Mouse (Mus musculus) granulocyte monocyte progenitor cell, adult 5-6 weeks (primary cell): ENCODE measurements around the gene Mrpl57. TPM values are rescaled to one million over a fixed set of nuclear protein-coding genes. Genes with fewer than 3 reads are reported as not detected.
"Not testable (repeated sequence)": the region's sequence is repeated elsewhere in the genome, so short reads cannot be mapped to it uniquely, and the experiment has no call there.

Experiments used
- ATAC-seq: replicated peaks from 2 replicates; pipeline ENCODE4 v1.8.0; 2016; ENCODE audit warnings: mild to moderate bottlenecking, moderate TSS enrichment, inconsistent platforms; ENCODE audit not compliant: poor library complexity, severe bottlenecking
- total RNA-seq, 2 experiments: library from RNA; stranded (forward) in 1 of 2; stranded (reverse) in 1 of 2; fragments of 200-712, 200-1000 nt in 1 of 2; fragments of >200 nt in 1 of 2; fragmentation: Nextera tagmentation in 1 of 2; gene quantifications; 2 replicates each; pipeline ENCODE4 v1.2.3; 2014 to 2017

The Mrpl57 gene
- total RNA-seq (2014; fragmentation: Nextera tagmentation), result 70.8 and 124 TPM in 2 replicates
- 53.4 and 110 TPM in 2 replicates for total RNA-seq (2017)

- ATAC-seq, result peak; percentile 85
Measured at GRCm38 (mm10) chr14:57825788-57826751, at the start of gene Mrpl57, which contains the start of gene Ska3. Mrpl57 (plus strand) TSS chr14:57826234. Ska3 (minus strand) TSS chr14:57826185.

GRCm38 (mm10) chr14:57787406-57787805 lies 38.6 kb upstream of the Mrpl57 start:
- ATAC-seq, result no peak

- no peak for ATAC-seq
Measured at GRCm38 (mm10) chr14:57789311-57789710, 36.7 kb upstream of the Mrpl57 start.

- ATAC-seq, result no peak
Measured at GRCm38 (mm10) chr14:57789759-57790158, 36.3 kb upstream of the Mrpl57 start.

GRCm38 (mm10) chr14:57791171-57791570 lies 34.9 kb upstream of the Mrpl57 start:
- ATAC-seq, result no peak

- no peak for ATAC-seq
Measured at GRCm38 (mm10) chr14:57797551-57797950, 28.5 kb upstream of the Mrpl57 start.

- peak; percentile 99 for ATAC-seq
Measured at GRCm38 (mm10) chr14:57797991-57798931, 27.8 kb upstream of the Mrpl57 start, which contains the start of gene Sap18. Sap18 (plus strand) TSS chr14:57798180.

- no peak for ATAC-seq
Measured at GRCm38 (mm10) chr14:57803731-57804130, 22.3 kb upstream of the Mrpl57 start.

GRCm38 (mm10) chr14:57808558-57808957 lies 17.5 kb upstream of the Mrpl57 start:
- ATAC-seq, result peak; percentile 95

- no peak for ATAC-seq
Measured at GRCm38 (mm10) chr14:57810886-57811285, 15.1 kb upstream of the Mrpl57 start.

- no peak for ATAC-seq
Measured at GRCm38 (mm10) chr14:57811844-57812243, 14.2 kb upstream of the Mrpl57 start.

GRCm38 (mm10) chr14:57820839-57821238 lies 5.2 kb upstream of the Mrpl57 start:
- ATAC-seq, result no peak

GRCm38 (mm10) chr14:57827284-57827683 lies 1.2 kb downstream of the Mrpl57 start:
- ATAC-seq, result peak; percentile 12; the same call in 1 of the 2 replicates

- no peak for ATAC-seq
Measured at GRCm38 (mm10) chr14:57833526-57833925, 7.5 kb downstream of the Mrpl57 start.

- no peak for ATAC-seq
Measured at GRCm38 (mm10) chr14:57835157-57835556, 9.1 kb downstream of the Mrpl57 start.

GRCm38 (mm10) chr14:57844535-57844934 lies 18.5 kb downstream of the Mrpl57 start:
- no peak for ATAC-seq

GRCm38 (mm10) chr14:57848061-57848460 lies 22.0 kb downstream of the Mrpl57 start:
- ATAC-seq, result not testable (repeated sequence)

- ATAC-seq, result no peak
Measured at GRCm38 (mm10) chr14:57848646-57849045, 22.6 kb downstream of the Mrpl57 start.

GRCm38 (mm10) chr14:57850330-57850729 lies 24.3 kb downstream of the Mrpl57 start:
- ATAC-seq, result no peak

- ATAC-seq, result no peak
Measured at GRCm38 (mm10) chr14:57852961-57853360, 26.9 kb downstream of the Mrpl57 start.
